Mouse (Mus musculus) lung, adult 2 months (tissue): ENCODE measurements around the gene H2al1e.
"Not testable (repeated sequence)": the region's sequence is repeated elsewhere in the genome, so short reads cannot be mapped to it uniquely, and the experiment has no call there.

Source experiments
- CTCF ChIP-seq: fragments of 200-500 bp; IDR thresholded peaks from 2 replicates; pipeline ENCODE4 v1.5.1; 2011; ENCODE audit warnings: mild to moderate bottlenecking, low read length, control low read depth; ENCODE audit not compliant: insufficient read depth
- POLR2A ChIP-seq: fragments of 200-500 bp; IDR thresholded peaks from 2 replicates; pipeline ENCODE4 v1.6.1; 2011; ENCODE audit warnings: low read depth, mild to moderate bottlenecking, control low read depth, low read length, borderline replicate concordance; ENCODE audit errors: extremely low read depth

DNA sequence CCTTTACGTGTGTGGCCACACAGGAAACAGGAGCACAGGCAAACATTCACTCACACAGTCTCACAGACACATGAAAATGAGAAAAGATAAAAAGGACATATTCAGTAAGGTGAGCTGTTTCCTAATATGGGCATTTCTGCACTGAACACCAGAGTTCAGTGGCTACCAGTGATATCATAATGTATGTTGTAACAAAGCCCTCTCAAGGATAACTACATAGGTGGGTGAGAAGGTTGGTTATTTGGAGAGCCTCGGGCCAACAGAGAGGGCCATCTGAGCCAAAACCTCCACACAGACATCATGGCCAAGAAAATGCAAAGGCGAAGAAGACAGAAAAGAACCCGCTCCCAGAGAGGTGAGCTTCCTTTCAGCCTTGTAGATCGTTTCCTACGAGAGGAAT, 3.2 kb upstream of the H2al1e start, which contains the start of gene H2al1d:
- TF ChIP-seq POLR2A, CTCF: not testable (repeated sequence)
